Mouse (Mus musculus) thymus, postnatal 4 days (tissue): ENCODE results near the gene Gm28042.

Source experiments
- DNase-seq: peaks from one replicate; pipeline ENCODE4 v3.0.0; 2021

Gm28042 gene

DNA sequence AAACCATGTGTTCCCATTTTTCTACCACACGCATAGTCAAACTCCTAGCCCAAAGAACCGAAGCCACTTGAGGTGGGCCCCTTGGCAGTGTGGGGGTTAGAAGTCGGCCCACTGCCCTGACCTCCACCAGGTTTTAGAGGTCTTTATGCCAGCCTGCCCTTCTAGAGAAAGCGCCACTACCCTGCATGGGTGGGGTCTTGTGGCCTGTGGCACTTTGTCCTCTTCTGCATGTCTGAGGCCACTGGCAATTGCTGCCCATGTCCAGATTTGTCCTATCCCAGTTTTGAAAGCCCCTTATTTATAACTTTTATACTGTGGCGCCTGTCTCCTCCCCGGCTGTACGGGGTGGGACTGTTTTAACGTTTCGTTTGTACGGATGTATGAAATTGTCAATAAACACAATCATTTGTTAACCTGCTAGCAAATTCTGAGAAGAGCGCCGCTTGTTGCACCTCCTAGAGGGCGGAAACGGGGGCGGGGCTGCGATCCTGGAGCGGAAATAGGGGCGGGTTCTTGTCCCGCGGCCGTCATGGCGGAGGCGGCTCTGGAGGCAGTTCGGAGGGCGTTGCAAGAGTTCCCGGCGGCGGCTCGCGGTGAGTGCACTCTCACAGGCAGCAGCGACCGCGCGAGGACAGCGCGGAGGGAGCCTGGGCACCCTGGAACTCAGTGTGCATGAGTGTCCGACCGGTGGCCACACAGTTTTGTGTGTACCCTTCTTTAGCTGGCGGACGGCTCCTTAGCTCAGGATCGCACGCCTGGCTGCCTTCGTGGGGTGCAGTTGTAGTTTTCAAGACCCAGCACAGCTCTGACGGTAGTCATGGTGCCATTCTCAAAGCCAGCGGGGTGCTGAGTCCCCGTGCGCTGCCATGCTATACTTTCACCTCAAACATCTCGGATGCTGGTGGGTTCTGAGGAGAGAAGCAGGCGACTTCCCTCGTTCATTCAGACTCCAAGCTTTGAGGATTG, at the start of gene Gm28042, which contains the start of gene Jmjd7:
TSS of gene Gm28042 (plus strand) at position 510 of the 966 bp plus-strand sequence.
TSS of gene Jmjd7 (plus strand) at position 500 of the 966 bp plus-strand sequence.
- DNase-seq, result peak; percentile 98

DNA sequence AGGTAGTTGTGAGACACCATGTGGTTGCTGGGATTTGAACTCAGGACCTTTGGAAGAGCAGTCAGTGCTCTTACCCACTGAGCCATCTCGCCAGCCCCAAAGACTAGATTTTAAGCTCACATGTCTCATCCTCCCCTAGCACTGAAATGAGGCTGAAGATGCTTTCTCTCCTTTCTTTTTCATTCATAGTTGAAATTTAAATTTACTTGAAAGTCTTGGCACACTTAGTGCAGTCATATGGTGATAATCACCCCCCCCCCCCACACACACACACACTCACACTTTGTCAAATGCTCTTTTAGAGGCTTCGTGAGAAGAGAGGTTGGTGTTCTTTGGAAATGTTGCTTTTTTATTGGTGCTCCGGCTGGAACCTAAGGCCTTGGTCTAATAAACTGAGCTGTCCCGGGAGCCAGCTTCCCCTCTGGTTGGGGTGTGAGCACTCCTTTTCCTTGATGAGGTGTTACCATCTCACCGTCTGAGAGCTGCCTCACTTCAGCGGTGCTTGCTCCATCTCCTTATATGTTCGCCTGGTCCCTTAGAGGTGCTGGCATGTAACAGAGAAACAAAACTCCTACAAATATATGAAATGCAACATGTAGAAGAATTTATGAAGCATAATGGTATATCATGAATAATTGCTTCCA, 46.8 kb upstream of the Gm28042 start:
- no peak for DNase-seq

DNA sequence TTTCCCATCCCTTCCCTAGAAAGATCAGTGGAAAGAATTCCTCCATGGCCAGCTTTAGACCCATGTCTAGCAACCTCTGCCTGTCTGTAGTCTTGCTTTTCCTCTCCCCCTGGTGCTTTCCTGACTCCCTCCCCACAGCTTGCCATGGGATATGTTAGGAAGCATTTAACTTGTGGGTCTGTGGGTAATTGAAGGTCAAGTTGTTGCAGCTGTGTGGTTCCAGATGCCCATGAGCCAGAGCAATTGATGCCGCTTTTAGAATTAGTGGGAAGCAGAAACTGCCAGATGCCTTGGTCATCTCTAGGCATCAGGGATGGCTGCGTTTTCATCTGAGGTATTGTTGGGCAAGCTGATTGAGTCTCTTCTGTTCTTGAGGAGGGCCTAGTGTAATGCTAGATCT, 45.7 kb upstream of the Gm28042 start:
- DNase-seq, result no peak

DNA sequence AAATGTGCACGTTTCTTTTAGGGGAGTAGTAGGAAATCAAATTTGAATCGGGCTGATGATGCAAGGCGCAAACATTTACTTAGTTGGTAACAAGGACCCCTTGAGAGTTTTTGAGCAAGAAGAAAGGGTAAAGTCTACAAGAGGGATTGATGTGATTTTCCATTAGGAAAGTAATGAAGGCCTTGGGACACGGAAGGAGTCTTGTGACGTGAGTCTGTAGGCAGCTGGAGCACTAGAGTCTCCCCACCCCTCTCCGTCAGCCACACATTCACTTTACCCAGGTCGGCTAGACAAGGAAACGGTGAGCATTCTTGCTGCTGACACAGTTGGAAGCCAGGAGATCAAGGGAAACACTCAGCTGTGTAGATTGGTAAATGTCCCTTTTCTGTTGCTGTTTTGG, 41.4 kb upstream of the Gm28042 start:
- DNase-seq, result no peak

DNA sequence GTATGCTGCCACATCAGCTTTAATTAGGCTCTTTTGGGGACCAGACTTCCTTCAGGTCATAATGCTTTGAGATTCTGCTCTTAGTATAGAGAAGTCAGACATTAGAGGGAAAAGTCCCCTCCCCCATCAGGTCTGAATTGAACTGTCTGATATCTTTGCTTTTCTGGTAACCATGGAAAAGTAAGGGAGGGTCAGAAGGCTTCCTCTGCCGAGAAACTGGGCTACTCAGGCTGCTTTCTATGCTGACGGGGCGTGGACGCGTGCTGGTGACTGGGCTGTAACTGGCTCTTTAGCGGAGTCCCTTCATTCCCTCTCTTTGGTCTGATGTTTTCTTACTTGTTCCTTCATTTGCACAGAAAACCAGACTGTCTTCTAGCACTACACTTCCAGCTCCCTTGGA, 40.9 kb upstream of the Gm28042 start:
- no peak for DNase-seq

DNA sequence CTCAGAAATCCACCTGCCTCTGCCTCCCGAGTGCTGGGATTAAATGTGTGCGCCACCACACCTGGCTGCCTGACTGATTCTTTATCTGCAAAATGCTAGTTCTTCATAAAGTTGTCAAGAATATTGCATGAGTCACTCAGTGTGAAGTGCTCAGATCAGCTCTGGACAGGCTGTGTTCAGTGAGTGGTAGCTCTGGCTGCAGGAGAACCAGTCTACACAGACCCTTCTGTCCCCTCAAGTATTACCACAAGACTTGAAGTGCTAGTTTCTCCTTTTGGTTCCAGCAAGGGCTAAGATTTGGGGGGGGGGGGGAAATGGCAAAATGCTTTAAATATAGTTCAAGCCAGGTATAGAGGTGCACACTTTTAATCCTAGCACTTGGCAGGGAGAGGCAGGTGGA, 39.9 kb upstream of the Gm28042 start:
- no peak for DNase-seq

DNA sequence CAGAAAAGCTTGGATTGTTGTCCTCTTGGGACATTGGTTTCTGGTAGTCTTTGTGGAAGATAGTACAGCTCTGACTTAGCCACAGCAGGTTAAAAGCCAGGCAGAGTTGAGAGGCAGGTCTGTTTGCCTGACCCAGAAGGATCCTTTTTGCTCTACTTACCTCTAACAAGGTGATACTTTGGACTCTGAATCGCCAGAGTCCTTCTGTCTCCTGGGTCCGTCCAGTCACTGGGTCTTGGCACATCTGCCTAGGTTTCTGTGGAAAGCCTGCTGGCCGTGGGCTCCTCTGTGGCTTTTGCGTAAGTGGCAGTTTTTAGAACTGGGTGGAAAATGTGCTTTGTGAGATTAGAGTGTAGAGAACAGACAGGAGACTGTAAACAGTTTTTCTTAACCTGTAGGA, 38.3 kb upstream of the Gm28042 start:
- DNase-seq, result no peak

DNA sequence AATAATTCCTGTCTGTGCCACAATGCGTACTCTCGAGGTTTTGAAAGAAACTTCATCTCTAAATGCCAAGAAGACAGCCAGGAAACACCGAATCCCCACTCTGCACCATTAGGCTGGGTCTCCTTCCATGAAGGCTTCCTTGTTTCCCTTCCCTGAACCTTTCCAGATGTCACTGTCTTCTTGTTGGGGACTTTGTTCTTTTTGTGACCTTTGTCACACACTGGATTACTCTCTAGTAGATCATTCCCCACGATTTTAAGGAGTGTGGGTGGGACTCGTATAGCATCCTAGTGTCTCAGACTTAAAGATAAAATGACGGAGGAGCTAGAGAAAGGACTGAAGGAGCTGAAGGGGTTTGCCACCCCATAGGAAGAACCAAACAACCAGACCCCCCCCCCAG, 36.4 kb upstream of the Gm28042 start:
- DNase-seq, result no peak

DNA sequence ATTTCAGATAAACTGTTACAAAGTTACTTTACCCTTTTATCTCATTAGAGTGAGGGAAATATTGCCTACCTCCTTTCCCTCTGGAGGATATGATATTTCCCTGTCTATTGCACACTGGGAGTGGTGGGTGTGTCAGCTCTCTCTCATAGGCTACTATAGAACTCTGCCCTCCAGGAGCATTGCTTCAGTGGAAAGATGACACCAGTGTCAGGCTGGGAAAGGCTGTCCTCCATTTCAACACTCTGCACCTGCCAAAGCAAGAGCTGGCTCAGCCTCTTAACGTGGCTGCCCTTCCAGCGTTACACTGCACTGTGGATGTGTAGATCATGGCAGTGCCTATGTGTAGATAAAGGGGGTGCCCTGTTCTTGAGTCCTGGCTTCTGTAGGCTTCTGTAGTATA, 34.9 kb upstream of the Gm28042 start:
- no peak for DNase-seq

DNA sequence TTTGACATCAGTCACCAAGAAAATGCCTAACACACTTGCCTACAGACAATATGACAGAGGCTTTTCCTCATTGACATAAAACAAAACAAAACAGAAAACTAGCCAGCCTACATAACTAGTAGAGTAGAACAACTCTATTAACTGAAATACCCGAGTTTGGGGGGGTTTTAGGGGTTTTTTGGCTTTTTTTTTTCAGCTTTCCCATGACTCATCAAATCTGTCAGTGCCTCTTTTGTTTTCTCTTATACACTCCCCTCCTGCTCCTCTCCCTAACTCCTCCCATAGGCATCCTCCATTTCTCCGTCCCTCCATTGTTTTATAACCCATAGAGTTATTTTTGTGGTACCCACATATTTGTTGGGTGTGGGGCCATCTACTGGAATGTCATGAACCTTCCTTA, 33.8 kb upstream of the Gm28042 start:
- no peak for DNase-seq

DNA sequence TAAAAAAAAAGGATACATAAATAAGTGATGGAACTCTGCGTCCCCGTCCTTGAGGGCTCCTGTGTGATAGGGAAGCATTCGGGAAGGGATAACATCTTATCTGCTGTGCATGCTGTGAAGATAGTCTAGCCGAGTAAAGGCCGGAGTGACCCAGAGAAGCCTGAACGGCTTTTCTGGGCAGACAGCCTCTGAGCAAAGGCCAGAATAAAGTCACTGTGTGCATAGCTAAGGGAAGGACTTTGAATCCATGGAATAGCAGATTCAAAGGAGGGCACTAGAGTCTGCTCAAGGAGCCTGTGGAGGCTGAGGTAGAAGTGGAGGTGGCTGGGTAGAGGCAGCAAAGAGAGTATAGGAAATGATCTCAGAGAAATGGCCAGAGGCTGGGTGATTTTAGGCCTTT, 32.5 kb upstream of the Gm28042 start:
- DNase-seq, result no peak

DNA sequence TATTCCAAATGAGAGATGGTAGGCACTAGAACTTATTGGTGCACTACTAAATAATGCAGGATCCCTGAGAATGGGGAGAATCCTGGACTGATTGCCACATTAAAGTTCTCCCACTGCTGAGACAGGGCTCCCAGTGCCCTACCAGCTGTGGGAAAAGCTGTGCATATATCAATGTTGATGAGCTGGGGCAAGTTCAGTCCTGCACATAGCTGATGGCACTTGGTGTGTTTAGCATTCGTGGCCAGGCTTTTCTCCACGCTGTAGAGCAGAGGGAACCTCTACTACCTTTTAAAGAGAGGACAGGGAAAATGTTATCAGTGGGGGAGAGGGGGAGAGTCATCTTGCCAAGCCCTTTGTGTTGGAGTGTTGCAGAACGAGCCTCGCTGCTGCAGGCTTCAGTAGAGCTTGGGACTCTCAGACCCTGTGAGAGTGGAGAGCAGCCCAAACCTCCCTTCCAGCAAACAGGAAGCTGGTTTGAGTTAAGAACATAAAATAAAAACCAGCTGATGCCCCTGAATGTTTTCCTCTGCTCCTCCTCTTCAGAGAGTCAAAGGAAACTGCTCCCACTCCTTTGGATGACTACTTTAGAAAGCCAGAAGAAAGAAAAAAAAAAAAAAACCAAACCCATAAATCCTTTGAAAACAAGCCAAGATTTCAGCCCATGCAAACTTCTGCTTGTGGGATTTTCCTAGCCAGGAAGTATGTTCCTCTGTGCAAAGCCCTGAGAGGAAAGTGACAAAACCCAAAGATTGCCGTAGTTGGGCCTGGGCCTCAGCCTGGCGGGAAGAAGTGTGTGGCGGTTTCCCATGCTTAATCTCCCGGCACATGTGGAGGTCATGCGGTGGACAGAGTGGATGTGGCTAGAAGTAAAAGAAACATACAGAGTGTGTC, 31.7 kb upstream of the Gm28042 start:
- DNase-seq, result no peak

DNA sequence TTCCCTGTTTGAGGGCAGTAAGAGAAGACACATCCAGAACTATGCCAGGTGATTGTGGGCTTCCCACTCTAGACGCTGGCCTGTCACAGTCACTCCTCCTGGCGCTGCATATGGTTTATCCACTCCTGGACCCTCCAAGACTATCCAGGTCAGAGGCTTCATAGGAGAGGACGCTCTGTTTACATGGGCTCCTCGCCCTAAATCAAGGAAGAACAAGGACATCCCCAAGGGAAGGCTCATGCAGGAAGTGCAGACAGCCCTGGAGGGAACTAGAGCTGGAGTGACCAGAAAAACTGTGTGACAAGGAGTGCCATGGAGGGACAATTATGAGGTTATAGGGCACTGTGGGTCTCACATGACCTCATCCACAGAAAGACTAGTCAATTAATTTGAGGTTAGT, 29.9 kb upstream of the Gm28042 start:
- DNase-seq, result no peak

DNA sequence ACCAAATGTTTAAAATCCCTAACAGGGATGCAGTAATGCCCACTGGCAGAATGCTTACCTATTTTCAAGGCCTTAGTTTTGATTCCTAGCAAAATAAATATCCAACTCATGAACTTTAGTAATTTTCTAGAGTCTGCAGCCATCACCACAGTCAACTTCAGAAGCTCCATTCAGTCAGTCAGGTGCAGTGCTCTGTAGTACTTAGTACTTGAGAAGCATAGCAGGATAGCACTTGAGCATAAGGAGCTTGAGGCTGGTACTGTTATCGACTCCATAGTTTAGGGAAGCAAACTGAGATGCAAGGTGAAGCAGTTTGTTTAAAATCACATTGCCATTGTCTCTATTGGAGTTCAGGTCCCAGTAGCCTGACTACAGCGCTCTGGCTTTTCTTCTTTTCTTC, 27.6 kb upstream of the Gm28042 start:
- no peak for DNase-seq

DNA sequence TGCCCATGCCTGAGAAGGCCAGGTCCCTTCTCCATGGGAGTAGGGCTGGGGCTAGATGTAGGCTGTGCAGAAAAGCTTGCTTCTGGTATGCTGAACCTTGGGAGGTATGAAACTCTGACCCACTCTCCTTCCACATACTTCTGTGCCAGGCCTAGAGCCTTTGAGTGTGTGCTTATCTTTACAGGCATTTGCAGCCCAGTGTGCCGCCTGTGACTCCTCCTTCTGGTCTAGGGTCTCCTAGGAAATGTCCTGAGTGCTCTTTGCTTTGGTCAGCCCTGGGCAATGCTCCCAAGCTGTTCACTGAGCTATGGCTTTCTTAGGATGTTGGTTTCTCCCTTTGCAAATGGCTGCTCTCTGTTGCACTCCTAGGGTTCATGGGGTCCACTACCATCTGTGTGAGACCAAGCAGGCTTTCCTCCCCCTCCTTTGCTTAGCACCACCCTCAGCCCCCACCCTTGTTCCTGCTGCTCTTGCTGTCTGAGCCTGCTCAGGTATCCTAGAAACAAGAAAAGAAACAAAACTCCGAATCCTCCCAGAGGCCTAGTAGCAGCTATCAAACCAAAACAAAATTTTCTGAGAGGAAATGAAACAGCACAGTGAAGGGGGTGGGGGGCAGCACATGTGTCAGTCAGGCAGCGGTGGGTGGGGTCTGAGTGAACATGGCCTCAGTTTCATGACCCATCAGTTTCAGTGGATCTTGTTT, 26.3 kb upstream of the Gm28042 start:
- no peak for DNase-seq

DNA sequence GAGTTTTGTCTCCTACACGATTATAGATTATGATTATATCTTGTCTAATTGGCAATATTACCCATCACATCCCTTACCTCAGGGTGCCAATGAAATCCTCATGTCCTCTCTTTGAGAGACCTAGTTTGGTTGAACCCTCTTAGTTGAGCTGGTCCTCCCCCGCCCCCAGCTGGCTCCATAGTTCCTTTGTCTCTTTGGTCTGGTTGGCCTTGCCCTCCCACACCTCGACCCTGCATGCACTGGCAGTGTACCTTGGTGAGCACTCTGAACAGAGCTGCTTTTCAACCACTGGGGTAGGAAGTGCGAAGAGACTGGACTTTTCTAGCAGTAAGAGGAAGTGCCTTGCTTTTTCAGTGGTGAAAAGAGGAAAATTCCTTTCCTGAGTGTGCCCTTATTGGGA, 25.3 kb upstream of the Gm28042 start:
- DNase-seq, result no peak

DNA sequence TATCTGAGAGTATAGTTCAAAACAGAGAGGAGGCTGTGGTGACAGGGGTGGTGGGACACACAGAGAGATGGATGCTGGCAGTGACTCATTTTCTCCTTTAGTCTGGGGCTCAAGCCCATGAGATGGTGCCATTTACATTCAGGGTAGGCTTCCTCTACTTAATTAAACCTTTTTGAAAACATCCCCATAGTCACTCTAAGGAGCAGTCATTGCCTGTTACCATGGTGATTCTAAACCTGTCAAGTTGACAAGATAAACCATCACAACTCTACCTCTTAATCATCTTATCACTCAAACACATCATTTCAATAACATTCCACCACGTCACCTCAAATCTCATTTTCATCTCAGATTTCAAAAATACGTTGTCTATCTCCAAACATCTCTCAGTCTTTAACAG, 23.3 kb upstream of the Gm28042 start:
- no peak for DNase-seq

DNA sequence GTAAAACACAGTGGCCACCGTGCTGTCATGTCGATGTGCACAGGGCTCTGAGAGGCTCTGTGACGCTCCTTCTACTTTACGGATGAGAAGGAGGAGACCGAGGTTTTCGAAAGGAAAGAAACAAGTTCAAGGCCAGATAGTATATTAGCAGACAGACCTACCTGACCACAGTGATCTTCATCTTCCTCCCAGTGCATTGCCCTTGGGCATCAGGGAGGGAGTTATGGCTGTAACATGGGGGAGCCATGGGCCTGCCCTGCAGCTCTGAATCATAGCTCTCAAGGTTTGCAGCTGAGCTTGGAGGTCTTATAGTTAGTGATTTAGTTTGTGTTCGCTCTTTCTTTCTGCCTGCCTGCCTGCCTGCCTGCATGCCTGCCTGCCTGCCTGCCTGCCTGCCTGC, 20.6 kb upstream of the Gm28042 start:
- no peak for DNase-seq

DNA sequence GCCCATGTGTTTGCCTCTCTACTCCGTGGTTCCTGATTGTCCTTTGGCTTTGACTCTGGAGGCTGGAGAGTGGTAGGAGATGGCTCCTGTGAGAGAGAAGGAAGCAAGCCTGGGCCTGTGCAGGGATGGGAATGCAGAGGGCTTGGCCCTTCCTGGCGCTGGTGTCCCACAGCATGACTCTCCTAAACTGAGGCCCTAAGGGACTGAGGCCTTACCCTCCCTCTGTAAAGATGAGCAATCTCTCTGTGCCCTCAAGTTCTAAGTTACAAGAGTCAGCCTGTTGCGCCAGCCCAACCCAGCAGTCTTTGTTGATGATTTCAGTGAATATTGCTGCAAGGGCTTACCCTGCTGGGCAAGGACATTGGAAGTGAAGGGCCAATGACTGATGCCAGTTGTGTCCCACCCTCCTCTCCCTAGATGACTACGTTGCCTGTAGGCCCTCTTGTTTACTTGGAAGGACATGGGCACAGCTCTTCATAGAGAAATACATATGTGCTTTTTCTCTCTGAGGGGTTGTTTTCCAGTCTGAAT, 19.5 kb upstream of the Gm28042 start:
- no peak for DNase-seq

DNA sequence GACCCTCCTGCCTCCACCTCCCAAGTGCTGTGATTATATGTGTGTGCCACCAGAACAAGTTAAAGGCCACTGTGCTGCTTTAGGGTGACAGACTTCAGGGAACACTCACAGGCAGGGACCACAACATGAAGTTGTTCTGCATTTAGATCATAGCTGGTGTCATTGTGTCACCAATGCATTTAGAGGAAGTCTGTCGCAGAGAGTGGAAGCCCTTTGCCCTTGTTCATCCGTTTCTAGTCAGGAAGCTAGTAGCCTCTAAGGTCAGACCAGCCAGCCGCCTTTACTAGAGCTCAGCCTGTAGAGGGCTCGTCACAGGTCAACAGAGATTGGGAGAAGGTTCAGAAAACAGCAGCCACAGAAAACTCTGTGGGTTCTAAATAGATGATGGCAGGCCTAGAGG, 18.6 kb upstream of the Gm28042 start:
- DNase-seq, result no peak

DNA sequence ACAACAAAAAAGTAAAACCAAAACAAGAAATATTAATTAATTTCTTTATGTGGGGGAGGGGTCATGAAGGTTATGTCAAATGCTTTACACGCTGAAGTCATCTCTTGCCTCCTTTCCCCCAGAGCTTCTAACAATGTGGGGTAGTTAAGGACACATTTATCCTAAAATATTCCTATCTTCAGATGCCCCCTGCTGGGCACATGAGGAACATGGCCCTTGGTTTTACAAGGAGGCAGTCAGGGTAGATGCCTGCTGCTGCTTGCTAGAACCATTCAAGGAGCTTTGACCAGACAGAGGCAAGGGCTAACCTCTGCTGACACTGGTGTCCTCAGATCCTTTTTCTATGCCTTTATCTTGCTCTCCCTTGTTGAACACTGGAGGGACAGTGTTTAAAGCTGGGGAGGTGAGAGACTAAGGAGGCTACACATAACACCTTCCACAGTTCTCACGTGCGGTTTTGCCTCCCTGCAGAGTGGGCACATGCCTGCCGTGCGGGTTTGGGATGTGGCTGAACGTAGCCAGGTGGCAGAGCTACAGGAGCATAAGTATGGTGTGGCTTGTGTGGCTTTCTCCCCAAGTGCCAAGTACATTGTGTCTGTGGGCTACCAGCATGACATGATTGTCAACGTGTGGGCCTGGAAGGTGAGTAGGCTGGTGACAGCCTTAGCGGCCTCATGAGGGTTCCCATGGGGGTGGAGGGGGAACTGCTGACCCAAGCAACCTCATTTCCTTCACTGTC, 15.7 kb upstream of the Gm28042 start:
- peak; percentile 71 for DNase-seq

DNA sequence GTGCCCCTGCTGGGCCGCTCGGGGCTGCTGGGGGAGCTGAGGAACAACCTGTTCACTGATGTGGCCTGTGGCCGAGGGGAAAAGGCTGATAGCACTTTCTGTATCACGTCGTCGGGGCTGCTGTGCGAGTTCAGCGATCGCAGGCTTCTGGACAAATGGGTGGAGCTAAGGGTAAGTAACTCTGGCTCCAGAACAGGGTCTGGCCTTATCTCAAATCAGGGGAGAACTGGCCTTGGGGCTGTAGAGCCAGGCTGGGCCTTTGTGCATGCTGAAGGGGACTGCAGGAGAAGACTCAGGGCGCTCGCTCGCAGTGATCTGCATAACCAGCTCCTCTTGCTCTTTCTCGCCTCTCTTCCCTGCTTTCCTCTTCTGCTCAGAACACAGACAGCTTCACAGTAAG, 14.4 kb upstream of the Gm28042 start:
- DNase-seq, result no peak
